ENCODE assay signal across 11 mouse cellular contexts in genomic region chrX:85481326-85481725, GRCm38 (mm10).
DNase-seq lines count a peak whose midpoint lies in the region; ATAC-seq and TF ChIP-seq lines count a peak whose summit lies in the region.
"Had no signal": no experiment of that assay in that cellular context is flagged by ENCODE, and none has a peak within 500 bp of the region (broad histone marks: within the 10 kb centered on the region; RNA-seq: fewer than 3 reads in every experiment).

No protein-coding gene starts in this region.

- no peak overlapping the region for H3K27ac ChIP-seq in heart, postnatal 0 days (ENCODE audit: low read depth)
- H3K27ac ChIP-seq in heart, embryonic 11.5 days (ENCODE audit: low read depth, low read length), result no peak overlapping the region
- H3K27ac ChIP-seq in lung, postnatal 0 days (ENCODE audit: low read length), result no peak overlapping the region
- H3K27ac ChIP-seq: limb, embryonic 12.5 days had no signal

- no peaks in the 10 kb centered on the region for H3K4me1 ChIP-seq in heart, postnatal 0 days (ENCODE audit: control insufficient read depth, insufficient read depth)
- no peaks in the 10 kb centered on the region for H3K4me1 ChIP-seq in heart, embryonic 11.5 days (ENCODE audit: control insufficient read depth, insufficient read depth, low read length)
- H3K4me1 ChIP-seq in lung, postnatal 0 days (ENCODE audit: insufficient read depth, low read depth, low read length), result no peaks in the 10 kb centered on the region
- H3K4me1 ChIP-seq in lung, adult 2 months (ENCODE audit: control insufficient read depth, insufficient read depth, low read length), result no peaks in the 10 kb centered on the region
- H3K4me1 ChIP-seq: limb, embryonic 12.5 days had no signal

- DNase-seq in heart, postnatal 0 days (ENCODE audit: low spot score), result peak; percentile 27
- peak; percentile 33 for DNase-seq in lung, postnatal 0 days (ENCODE audit: low spot score)
- no peak for DNase-seq in lung, adult 2 months
- peak; percentile 63 for DNase-seq in brain, embryonic 14.5 days (ENCODE audit: low read depth)
- DNase-seq in retina, embryonic 14.5 days (ENCODE audit: low spot score), result peak; percentile 51
- DNase-seq in thymus, postnatal 4 days, result no peak

- H3K4me3 ChIP-seq in heart, postnatal 0 days (ENCODE audit: low read depth, low read length), result no peak overlapping the region
- no peak overlapping the region for H3K4me3 ChIP-seq in heart, embryonic 11.5 days (ENCODE audit: low read depth, low read length)
- no peak overlapping the region for H3K4me3 ChIP-seq in lung, postnatal 0 days (ENCODE audit: low read depth, low read length)
- no peak overlapping the region for H3K4me3 ChIP-seq in lung, adult 2 months (replicated peaks; ENCODE audit: extremely low read depth, low read depth, low read length)
- H3K4me3 ChIP-seq: erythroblast, embryonic 14.5 days; limb, embryonic 12.5 days had no signal

- no peak overlapping the region for H3K4me2 ChIP-seq in heart, postnatal 0 days (ENCODE audit: low read depth, low read length)
- H3K4me2 ChIP-seq in heart, embryonic 11.5 days, result no peak overlapping the region
- H3K4me2 ChIP-seq in lung, postnatal 0 days (replicated peaks; ENCODE audit: low read depth, low read length), result no peak overlapping the region
- H3K4me2 ChIP-seq: limb, embryonic 12.5 days had no signal

- no peak overlapping the region for H3K9ac ChIP-seq in heart, postnatal 0 days (replicated peaks; ENCODE audit: low read depth, low read length)
- H3K9ac ChIP-seq in heart, embryonic 11.5 days (ENCODE audit: low read depth, low read length), result no peak overlapping the region
- H3K9ac ChIP-seq in lung, postnatal 0 days (replicated peaks; ENCODE audit: low read depth), result no peak overlapping the region
- H3K9ac ChIP-seq: limb, embryonic 12.5 days had no signal

- WGBS in heart, postnatal 0 days, result 31% methylated on average over 5 of the region's 5 CpGs
- 42% methylated on average over 5 of the region's 5 CpGs for WGBS in heart, embryonic 11.5 days (ENCODE audit: insufficient replicate concordance)
- WGBS in lung, postnatal 0 days, result 35% methylated on average over 5 of the region's 5 CpGs
- WGBS in lung, adult 2 months, result 50% methylated on average over 5 of the region's 5 CpGs

- no peaks in the 10 kb centered on the region for H3K9me3 ChIP-seq in heart, postnatal 0 days (replicated peaks; ENCODE audit: control insufficient read depth, low read length)
- H3K9me3 ChIP-seq in heart, embryonic 11.5 days (replicated peaks; ENCODE audit: control insufficient read depth, low read length), result no peaks in the 10 kb centered on the region
- H3K9me3 ChIP-seq in lung, postnatal 0 days (ENCODE audit: low read length), result no peaks in the 10 kb centered on the region
- H3K9me3 ChIP-seq: G1E; limb, embryonic 12.5 days had no signal

- no peaks in the 10 kb centered on the region for H3K36me3 ChIP-seq in heart, postnatal 0 days (replicated peaks; ENCODE audit: control insufficient read depth, insufficient read depth, low read length)
- no peaks in the 10 kb centered on the region for H3K36me3 ChIP-seq in heart, embryonic 11.5 days (ENCODE audit: control insufficient read depth, insufficient read depth, low read length)
- H3K36me3 ChIP-seq in lung, postnatal 0 days (ENCODE audit: insufficient read depth, low read length), result no peaks in the 10 kb centered on the region
- H3K36me3 ChIP-seq: G1E; limb, embryonic 12.5 days had no signal

- TF ChIP-seq CTCF in heart, postnatal 0 days (IDR thresholded peaks at IDR 0.05; ENCODE audit: low read depth), result peak; percentile 55
- TF ChIP-seq CTCF in lung, postnatal 0 days (IDR thresholded peaks at IDR 0.05), result peak; percentile 68
- no peak for TF ChIP-seq CTCF in lung, adult 2 months (IDR thresholded peaks at IDR 0.05; ENCODE audit: insufficient read depth, low read length)
- no peak for TF ChIP-seq CTCF in brain, embryonic 14.5 days (IDR thresholded peaks at IDR 0.05; ENCODE audit: borderline replicate concordance, extremely low read depth, insufficient read depth, insufficient read length)

- TF ChIP-seq POLR2A in lung, adult 2 months (IDR thresholded peaks at IDR 0.05; ENCODE audit: borderline replicate concordance, extremely low read depth, low read depth, low read length), result no peak
- no peak for TF ChIP-seq POLR2A in brain, embryonic 14.5 days (IDR thresholded peaks at IDR 0.05; ENCODE audit: borderline replicate concordance, extremely low read depth, insufficient read depth, insufficient read length, poor library complexity, severe bottlenecking)

- ATAC-seq in heart, postnatal 0 days (ENCODE audit: insufficient read depth, low read depth), result no peak
- no peak for ATAC-seq in heart, embryonic 11.5 days (replicated peaks; ENCODE audit: insufficient number of reproducible peaks, low FRiP score, low TSS enrichment)
- ATAC-seq in lung, postnatal 0 days, result no peak
- ATAC-seq in cerebellum, adult (ENCODE audit: insufficient number of reproducible peaks, low FRiP score, low TSS enrichment), result no peak

- no peak for TF ChIP-seq EP300 in heart, postnatal 0 days (IDR thresholded peaks at IDR 0.05; ENCODE audit: low read depth)
- TF ChIP-seq EP300 in lung, postnatal 0 days (IDR thresholded peaks at IDR 0.05), result no peak

- no peaks in the 10 kb centered on the region for H3K27me3 ChIP-seq in heart, postnatal 0 days (ENCODE audit: control insufficient read depth, insufficient read depth, low read length)
- H3K27me3 ChIP-seq in heart, embryonic 11.5 days (ENCODE audit: control insufficient read depth, insufficient read depth, low read length), result no peaks in the 10 kb centered on the region
- H3K27me3 ChIP-seq in lung, postnatal 0 days (replicated peaks; ENCODE audit: insufficient read depth, low read length), result no peaks in the 10 kb centered on the region
- H3K27me3 ChIP-seq: limb, embryonic 12.5 days had no signal

Comparison
In these comparisons a context has a peak if more than half of its experiments do, and no peak if none do; other contexts are left out.
1. DNase-seq: peak in heart, postnatal 0 days (single experiment), lung, postnatal 0 days (single experiment), brain, embryonic 14.5 days (single experiment) and retina, embryonic 14.5 days (single experiment); none in lung, adult 2 months (single experiment) and thymus, postnatal 4 days (single experiment).
2. CTCF ChIP-seq: peak in heart, postnatal 0 days (single experiment) and lung, postnatal 0 days (single experiment); none in lung, adult 2 months (single experiment) and brain, embryonic 14.5 days (single experiment).